Mouse (Mus musculus): Measurements from ENCODE around the gene Sept12. TPM values are rescaled to one million over a fixed set of nuclear protein-coding genes. Genes with fewer than 3 reads are reported as not detected.

Gene Sept12
- polyA plus RNA-seq, 1 experiment from 2014 or later: not detected

GRCm38 (mm10) chr16:5008076-5008475 lies 10.4 kb upstream of the Sept12 start:
- Histone ChIP-seq H3K4me1 (replicated peaks) (peaks cover 17% of the 10 kb centered on the region), H3K4me3 (no peak overlapping the region)
- WGBS: 90% methylated on average over 12 of the region's 12 CpGs

DNA sequence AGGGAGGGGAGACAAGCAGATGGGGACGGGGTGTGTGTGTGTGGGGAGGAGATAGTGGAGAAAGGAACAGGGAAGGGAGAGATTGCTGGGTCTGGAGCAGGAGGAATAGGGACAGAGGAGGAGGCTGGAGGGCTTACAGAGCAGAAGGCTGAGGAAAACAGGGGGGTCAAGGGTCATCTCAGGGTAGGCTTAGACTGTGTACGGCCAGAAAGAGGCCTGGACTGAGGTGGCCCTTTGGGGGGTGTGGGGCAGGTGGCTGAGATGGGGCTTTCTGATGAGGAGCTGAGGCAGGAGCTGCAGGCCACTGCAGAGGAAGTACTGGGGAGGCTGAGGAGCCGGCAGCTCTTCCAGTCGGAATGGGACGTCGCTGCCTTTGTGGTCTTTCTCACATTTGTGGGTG lies 9.8 kb upstream of the Sept12 start:
- WGBS: 54% methylated on average over 6 of the region's 6 CpGs
- Histone ChIP-seq H3K27me3 (no peaks in the 10 kb centered on the region), H3K36me3 (no peaks in the 10 kb centered on the region), H3K4me2 (no peak overlapping the region), H3K9ac (no peak overlapping the region), H3K4me3 (no peak overlapping the region), H3K9me3 (no peaks in the 10 kb centered on the region), H3K4me1 (replicated peaks) (peaks cover 12% of the 10 kb centered on the region), H3K27ac (replicated peaks) (no peak overlapping the region)
- ATAC-seq (ENCODE audit: low FRiP score, low read depth): no peak

More at GRCm38 (mm10) chr16:5008076-5008475, 10.4 kb upstream of the Sept12 start:
- Histone ChIP-seq H3K4me2 (no peak overlapping the region), H3K27ac (replicated peaks) (no peak overlapping the region), H3K9me3 (no peaks in the 10 kb centered on the region), H3K36me3 (no peaks in the 10 kb centered on the region), H3K9ac (no peak overlapping the region), H3K27me3 (no peaks in the 10 kb centered on the region)
- no peak for ATAC-seq (ENCODE audit: low FRiP score, low read depth)

- Histone ChIP-seq H3K27me3 (no peaks in the 10 kb centered on the region), H3K4me3 (no peak within 1 kb of the TSS), H3K9me3 (no peaks in the 10 kb centered on the region), H3K4me1 (replicated peaks) (peaks cover 7% of the 10 kb centered on the region), H3K4me2 (no peak within 1 kb of the TSS), H3K9ac (no peak within 1 kb of the TSS), H3K27ac (replicated peaks) (no peak within 1 kb of the TSS), H3K36me3 (no peaks in the 10 kb centered on the region)
- 58% methylated on average over 5 of the region's 5 CpGs for WGBS
- ATAC-seq (ENCODE audit: low FRiP score, low read depth): no peak
Observed at GRCm38 (mm10) chr16:5007067-5007466, 9.4 kb upstream of the Sept12 start, which contains the start of gene Smim22. Gene Smim22, plus strand, starts transcription at chr16:5007288.

GRCm38 (mm10) chr16:5000611-5001010 lies 3.0 kb upstream of the Sept12 start:
- Histone ChIP-seq H3K9me3 (no peaks in the 10 kb centered on the region), H3K36me3 (no peaks in the 10 kb centered on the region), H3K27ac (replicated peaks) (no peak overlapping the region), H3K27me3 (no peaks in the 10 kb centered on the region), H3K4me2 (no peak overlapping the region), H3K4me1 (replicated peaks) (no peaks in the 10 kb centered on the region), H3K4me3 (no peak overlapping the region), H3K9ac (no peak overlapping the region)
- no peak for ATAC-seq (ENCODE audit: low FRiP score, low read depth)
- 78% methylated on average over 3 of the region's 3 CpGs for WGBS

DNA sequence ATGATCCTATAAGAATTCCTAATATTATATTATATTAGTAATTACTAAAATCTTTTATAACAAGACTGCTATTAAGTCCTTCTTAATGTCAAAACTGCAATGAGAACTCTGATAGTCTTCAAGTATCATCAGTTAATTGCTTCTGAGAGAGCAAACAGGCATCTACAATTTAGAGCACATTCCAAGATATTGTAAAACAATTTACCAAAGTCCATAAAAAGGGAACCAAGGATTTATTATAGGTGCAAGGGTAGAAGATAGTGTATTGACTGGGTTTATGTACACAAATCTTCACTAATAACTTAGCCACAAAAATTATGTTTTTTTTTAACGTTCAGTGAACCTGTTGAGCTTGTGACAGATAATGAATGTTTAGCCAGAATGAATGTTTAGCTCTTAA lies 1.3 kb upstream of the Sept12 start:
- H3K9me3 ChIP-seq: no peaks in the 10 kb centered on the region
- H3K4me1 ChIP-seq (replicated peaks): no peaks in the 10 kb centered on the region
- no peaks in the 10 kb centered on the region for H3K36me3 ChIP-seq
- H3K9ac ChIP-seq: no peak overlapping the region
- H3K27me3 ChIP-seq: no peaks in the 10 kb centered on the region
- H3K4me2 ChIP-seq: no peak overlapping the region
- WGBS: 78% methylated on average over 1 of the region's 1 CpGs
- H3K27ac ChIP-seq (replicated peaks): no peak overlapping the region
- H3K4me3 ChIP-seq: no peak overlapping the region
- no peak for ATAC-seq (ENCODE audit: low FRiP score, low read depth)

GRCm38 (mm10) chr16:4993276-4993675 lies 4.4 kb downstream of the Sept12 start:
- H3K4me2 ChIP-seq: no peak overlapping the region
- no peak for ATAC-seq (ENCODE audit: low FRiP score, low read depth)
- WGBS: 80% methylated on average over 4 of the region's 4 CpGs
- H3K27ac ChIP-seq (replicated peaks): no peak overlapping the region
- H3K27me3 ChIP-seq: no peaks in the 10 kb centered on the region
- H3K36me3 ChIP-seq: no peaks in the 10 kb centered on the region
- no peaks in the 10 kb centered on the region for H3K9me3 ChIP-seq
- no peaks in the 10 kb centered on the region for H3K4me1 ChIP-seq (replicated peaks)
- no peak overlapping the region for H3K9ac ChIP-seq
- H3K4me3 ChIP-seq: no peak overlapping the region

- no peak overlapping the region for H3K4me3 ChIP-seq
- no peak overlapping the region for H3K27ac ChIP-seq (replicated peaks)
- no peak for ATAC-seq (ENCODE audit: low FRiP score, low read depth)
- no peaks in the 10 kb centered on the region for H3K27me3 ChIP-seq
- no peak overlapping the region for H3K4me2 ChIP-seq
- no peak overlapping the region for H3K9ac ChIP-seq
- WGBS: 95% methylated on average over 12 of the region's 12 CpGs
- no peaks in the 10 kb centered on the region for H3K36me3 ChIP-seq
- no peaks in the 10 kb centered on the region for H3K9me3 ChIP-seq
- H3K4me1 ChIP-seq (replicated peaks): no peaks in the 10 kb centered on the region
Observed at GRCm38 (mm10) chr16:4984717-4985116, 12.9 kb downstream of the Sept12 start.

- no peaks in the 10 kb centered on the region for H3K4me1 ChIP-seq (replicated peaks)
- WGBS: 74% methylated on average over 4 of the region's 4 CpGs
- no peak overlapping the region for H3K4me3 ChIP-seq
- no peaks in the 10 kb centered on the region for H3K27me3 ChIP-seq
- no peak overlapping the region for H3K27ac ChIP-seq (replicated peaks)
- H3K36me3 ChIP-seq: no peaks in the 10 kb centered on the region
- no peak overlapping the region for H3K4me2 ChIP-seq
- no peak; the same call in 1 of the 2 replicates for ATAC-seq (ENCODE audit: low FRiP score, low read depth)
- H3K9ac ChIP-seq: no peak overlapping the region
- no peaks in the 10 kb centered on the region for H3K9me3 ChIP-seq
Observed at GRCm38 (mm10) chr16:4979755-4980380, 17.8 kb downstream of the Sept12 start.

DNA sequence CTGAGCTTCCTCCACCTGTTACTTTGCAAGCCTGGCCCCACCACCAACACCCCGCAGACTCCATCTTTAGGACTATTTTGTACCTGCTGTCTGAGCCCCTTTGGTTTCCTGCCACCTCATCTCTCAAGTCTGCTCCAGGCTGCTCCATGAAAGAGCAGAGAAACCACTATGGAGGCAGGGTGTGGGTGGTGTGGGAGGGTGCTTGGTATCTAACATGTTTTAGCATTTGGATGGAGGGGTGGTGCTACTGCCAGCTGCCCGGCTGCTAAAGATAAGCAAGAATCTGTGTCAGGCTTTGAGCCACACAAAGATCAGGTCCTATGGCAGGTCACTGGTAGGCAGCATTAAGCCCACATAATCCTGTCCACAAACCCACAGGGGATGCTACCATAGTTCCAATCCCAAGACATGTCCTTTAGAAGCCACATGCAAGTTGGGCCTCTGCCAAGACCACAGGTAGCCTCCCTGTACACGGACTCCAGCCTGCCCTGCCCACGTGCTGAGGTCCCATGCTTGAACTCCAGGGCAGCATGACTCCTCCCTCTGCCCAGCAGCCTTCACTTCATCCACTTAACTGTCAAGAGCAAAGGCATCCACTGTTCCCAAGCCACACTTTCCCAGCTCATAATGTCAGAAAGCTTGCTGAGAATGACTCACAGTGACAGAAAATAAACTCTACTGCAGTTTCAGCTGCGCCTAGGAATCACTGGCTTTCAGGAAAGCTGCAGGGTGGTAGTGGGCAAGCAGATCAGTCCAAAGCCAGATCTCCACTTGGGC lies 19.2 kb downstream of the Sept12 start:
- Histone ChIP-seq H3K4me1 (replicated peaks) (no peaks in the 10 kb centered on the region), H3K27ac (replicated peaks) (no peak overlapping the region), H3K27me3 (no peaks in the 10 kb centered on the region), H3K4me3 (no peak overlapping the region), H3K9me3 (no peaks in the 10 kb centered on the region), H3K9ac (no peak overlapping the region), H3K4me2 (no peak overlapping the region), H3K36me3 (no peaks in the 10 kb centered on the region)
- ATAC-seq (ENCODE audit: low FRiP score, low read depth): no peak
- 70% methylated on average over 5 of the region's 5 CpGs for WGBS

GRCm38 (mm10) chr16:4976180-4976579 lies 21.5 kb downstream of the Sept12 start:
- H3K9me3 ChIP-seq: no peaks in the 10 kb centered on the region
- no peaks in the 10 kb centered on the region for H3K27me3 ChIP-seq
- WGBS: 71% methylated on average over 2 of the region's 2 CpGs
- no peaks in the 10 kb centered on the region for H3K4me1 ChIP-seq (replicated peaks)
- no peak for ATAC-seq (ENCODE audit: low FRiP score, low read depth)
- H3K4me3 ChIP-seq: no peak overlapping the region
- H3K36me3 ChIP-seq: no peaks in the 10 kb centered on the region
- H3K4me2 ChIP-seq: no peak overlapping the region
- H3K9ac ChIP-seq: no peak overlapping the region
- H3K27ac ChIP-seq (replicated peaks): no peak overlapping the region

DNA sequence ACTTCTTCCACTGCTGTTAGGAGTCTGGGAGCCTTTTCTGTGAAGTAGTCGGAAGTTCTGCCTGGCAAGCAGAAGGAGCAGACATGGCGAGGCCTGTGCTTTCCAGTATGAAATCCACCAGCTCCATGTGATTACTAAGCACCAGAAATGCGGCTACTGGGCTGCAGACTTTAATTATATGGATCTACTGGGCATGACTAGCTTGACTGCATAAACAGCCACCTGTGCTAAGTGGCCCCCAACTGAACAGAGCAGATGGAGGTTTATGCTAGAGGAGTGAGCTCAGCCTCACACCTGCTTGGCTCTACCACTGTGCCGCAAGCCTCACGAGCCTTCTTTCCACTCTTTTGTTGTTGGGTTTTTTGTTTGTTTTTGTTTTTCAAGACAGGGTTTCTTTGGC lies 23.1 kb downstream of the Sept12 start:
- H3K4me2 ChIP-seq: no peak overlapping the region
- no peak overlapping the region for H3K9ac ChIP-seq
- WGBS: 77% methylated on average over 5 of the region's 5 CpGs
- no peak for ATAC-seq (ENCODE audit: low FRiP score, low read depth)
- no peaks in the 10 kb centered on the region for H3K36me3 ChIP-seq
- H3K4me3 ChIP-seq: no peak overlapping the region
- no peaks in the 10 kb centered on the region for H3K27me3 ChIP-seq
- H3K9me3 ChIP-seq: no peaks in the 10 kb centered on the region
- no peak overlapping the region for H3K27ac ChIP-seq (replicated peaks)
- H3K4me1 ChIP-seq (replicated peaks): no peaks in the 10 kb centered on the region

DNA sequence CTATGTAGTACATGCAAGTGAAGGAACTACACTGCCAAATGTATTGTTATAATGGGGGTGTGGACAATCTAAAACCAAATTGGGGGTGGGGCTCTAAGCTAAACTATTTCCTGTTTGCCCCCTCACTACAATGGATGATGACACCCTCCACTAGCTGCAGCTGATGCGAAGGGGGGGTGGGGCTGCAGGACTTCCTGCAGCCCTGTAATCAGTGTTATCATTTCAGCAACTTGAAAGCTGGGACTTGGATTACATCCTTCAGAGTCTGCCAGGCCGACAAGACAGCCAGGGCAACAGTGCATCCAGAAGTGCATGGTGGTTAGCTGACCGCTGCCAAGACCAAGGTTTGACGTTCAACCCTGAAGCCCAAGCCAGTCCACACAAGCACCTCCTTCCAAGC lies 26.0 kb downstream of the Sept12 start:
- no peak overlapping the region for H3K4me3 ChIP-seq
- H3K9me3 ChIP-seq: no peaks in the 10 kb centered on the region
- no peaks in the 10 kb centered on the region for H3K27me3 ChIP-seq
- ATAC-seq (ENCODE audit: low FRiP score, low read depth): no peak
- H3K27ac ChIP-seq (replicated peaks): no peak overlapping the region
- no peaks in the 10 kb centered on the region for H3K4me1 ChIP-seq (replicated peaks)
- 90% methylated on average over 4 of the region's 4 CpGs for WGBS
- peaks cover 4% of the 10 kb centered on the region; the same call in 1 of the 2 replicates for H3K36me3 ChIP-seq
- no peak overlapping the region for H3K4me2 ChIP-seq
- no peak overlapping the region for H3K9ac ChIP-seq

Data from hindbrain, embryonic 15.5 days (tissue).